Mouse (Mus musculus): ENCODE measurements at regions not wholly inside any gene's neighbourhood (a gene's known extent, or its start where the extent isn't known, plus 50 kb on each side); places are given as distances from the start of the nearest gene placed in this dataset.

- no peak overlapping the region for H3K4me3 ChIP-seq (ENCODE audit: low read depth, low read length)
- H3K4me1 ChIP-seq (ENCODE audit: control insufficient read depth, insufficient read depth, low read length) = no peaks in the 10 kb centered on the region
- H3K27ac ChIP-seq (ENCODE audit: low read depth, low read length) = no peak overlapping the region
- H3K36me3 ChIP-seq (ENCODE audit: control insufficient read depth, insufficient read depth, low read length) = no peaks in the 10 kb centered on the region
- H3K27me3 ChIP-seq (ENCODE audit: control insufficient read depth, insufficient read depth, low read length) = no peaks in the 10 kb centered on the region
- no peak overlapping the region for H3K4me2 ChIP-seq
- no peaks in the 10 kb centered on the region for H3K9me3 ChIP-seq (replicated peaks; ENCODE audit: control insufficient read depth, low read length)
- ATAC-seq (replicated peaks; ENCODE audit: insufficient number of reproducible peaks, low FRiP score, low TSS enrichment) = no peak
- WGBS (ENCODE audit: insufficient replicate concordance) = 76% methylated on average over 8 of the region's 8 CpGs
- H3K9ac ChIP-seq (ENCODE audit: low read depth, low read length) = no peak overlapping the region
These were observed 56.6 kb upstream of the Rpl38 start for GRCm38 (mm10) chr11:114611690-114612089.

- Histone ChIP-seq H3K27me3 (ENCODE audit: control insufficient read depth, insufficient read depth, low read length) (no peaks in the 10 kb centered on the region), H3K36me3 (ENCODE audit: control insufficient read depth, insufficient read depth, low read length) (no peaks in the 10 kb centered on the region), H3K4me1 (ENCODE audit: control insufficient read depth, insufficient read depth, low read length) (no peaks in the 10 kb centered on the region), H3K4me2 (no peak overlapping the region), H3K9me3 (replicated peaks; ENCODE audit: control insufficient read depth, low read length) (peaks cover 2% of the 10 kb centered on the region; the same call in 1 of the 2 replicates), H3K27ac (ENCODE audit: low read depth, low read length) (no peak overlapping the region), H3K9ac (ENCODE audit: low read depth, low read length) (no peak overlapping the region), H3K4me3 (ENCODE audit: low read depth, low read length) (no peak overlapping the region)
- no peak for ATAC-seq (replicated peaks; ENCODE audit: insufficient number of reproducible peaks, low FRiP score, low TSS enrichment)
- 86% methylated on average over 9 of the region's 9 CpGs for WGBS (ENCODE audit: insufficient replicate concordance)
These were observed 60.3 kb upstream of the Rpl38 start for GRCm38 (mm10) chr11:114608009-114608408.

GRCm38 (mm10) chr11:114603108-114603507 is 65.2 kb upstream of the Rpl38 start:
- no peak for ATAC-seq (replicated peaks; ENCODE audit: insufficient number of reproducible peaks, low FRiP score, low TSS enrichment)
- Histone ChIP-seq H3K4me2 (no peak overlapping the region), H3K27ac (ENCODE audit: low read depth, low read length) (no peak overlapping the region), H3K27me3 (ENCODE audit: control insufficient read depth, insufficient read depth, low read length) (no peaks in the 10 kb centered on the region), H3K9ac (ENCODE audit: low read depth, low read length) (no peak overlapping the region), H3K4me1 (ENCODE audit: control insufficient read depth, insufficient read depth, low read length) (no peaks in the 10 kb centered on the region), H3K4me3 (ENCODE audit: low read depth, low read length) (no peak overlapping the region), H3K36me3 (ENCODE audit: control insufficient read depth, insufficient read depth, low read length) (no peaks in the 10 kb centered on the region), H3K9me3 (replicated peaks; ENCODE audit: control insufficient read depth, low read length) (peaks cover 3% of the 10 kb centered on the region; the same call in 1 of the 2 replicates)
- WGBS (ENCODE audit: insufficient replicate concordance) = 76% methylated on average over 6 of the region's 6 CpGs

- WGBS (ENCODE audit: insufficient replicate concordance) = 61% methylated on average over 2 of the region's 2 CpGs
- H3K9ac ChIP-seq (ENCODE audit: low read depth, low read length) = no peak overlapping the region
- no peak overlapping the region for H3K27ac ChIP-seq (ENCODE audit: low read depth, low read length)
- no peak overlapping the region for H3K4me3 ChIP-seq (ENCODE audit: low read depth, low read length)
- no peak overlapping the region for H3K4me2 ChIP-seq
- no peaks in the 10 kb centered on the region for H3K4me1 ChIP-seq (ENCODE audit: control insufficient read depth, insufficient read depth, low read length)
- no peaks in the 10 kb centered on the region for H3K9me3 ChIP-seq (replicated peaks; ENCODE audit: control insufficient read depth, low read length)
- no peaks in the 10 kb centered on the region for H3K27me3 ChIP-seq (ENCODE audit: control insufficient read depth, insufficient read depth, low read length)
- no peaks in the 10 kb centered on the region for H3K36me3 ChIP-seq (ENCODE audit: control insufficient read depth, insufficient read depth, low read length)
- ATAC-seq (replicated peaks; ENCODE audit: insufficient number of reproducible peaks, low FRiP score, low TSS enrichment) = no peak
These were observed 71.1 kb upstream of the Rpl38 start for GRCm38 (mm10) chr11:114597225-114597624.

- H3K9me3 ChIP-seq (replicated peaks; ENCODE audit: control insufficient read depth, low read length) = no peaks in the 10 kb centered on the region
These were observed 75.4 kb upstream of the Rpl38 start for GRCm38 (mm10) chr11:114592961-114593360.

GRCm38 (mm10) chr11:114588554-114588953 is 79.8 kb upstream of the Rpl38 start:
- 66% methylated on average over 9 of the region's 9 CpGs for WGBS (ENCODE audit: insufficient replicate concordance)
- no peaks in the 10 kb centered on the region for H3K9me3 ChIP-seq (replicated peaks; ENCODE audit: control insufficient read depth, low read length)
- H3K36me3 ChIP-seq (ENCODE audit: control insufficient read depth, insufficient read depth, low read length) = no peaks in the 10 kb centered on the region
- no peak overlapping the region for H3K9ac ChIP-seq (ENCODE audit: low read depth, low read length)
- H3K27me3 ChIP-seq (ENCODE audit: control insufficient read depth, insufficient read depth, low read length) = no peaks in the 10 kb centered on the region
- no peak overlapping the region for H3K4me3 ChIP-seq (ENCODE audit: low read depth, low read length)
- H3K27ac ChIP-seq (ENCODE audit: low read depth, low read length) = no peak overlapping the region
- no peak for ATAC-seq (replicated peaks; ENCODE audit: insufficient number of reproducible peaks, low FRiP score, low TSS enrichment)
- no peaks in the 10 kb centered on the region for H3K4me1 ChIP-seq (ENCODE audit: control insufficient read depth, insufficient read depth, low read length)
- H3K4me2 ChIP-seq = no peak overlapping the region

More at GRCm38 (mm10) chr11:114592961-114593360, 75.4 kb upstream of the Rpl38 start:
- no peaks in the 10 kb centered on the region for H3K27me3 ChIP-seq (ENCODE audit: control insufficient read depth, insufficient read depth, low read length)
- no peak overlapping the region for H3K4me3 ChIP-seq (ENCODE audit: low read depth, low read length)
- no peak overlapping the region for H3K9ac ChIP-seq (ENCODE audit: low read depth, low read length)
- no peaks in the 10 kb centered on the region for H3K36me3 ChIP-seq (ENCODE audit: control insufficient read depth, insufficient read depth, low read length)
- H3K27ac ChIP-seq (ENCODE audit: low read depth, low read length) = no peak overlapping the region
- WGBS (ENCODE audit: insufficient replicate concordance) = 70% methylated on average over 9 of the region's 9 CpGs
- no peak for ATAC-seq (replicated peaks; ENCODE audit: insufficient number of reproducible peaks, low FRiP score, low TSS enrichment)
- H3K4me1 ChIP-seq (ENCODE audit: control insufficient read depth, insufficient read depth, low read length) = no peaks in the 10 kb centered on the region
- no peak overlapping the region for H3K4me2 ChIP-seq

GRCm38 (mm10) chr11:114587986-114588385 is 80.3 kb upstream of the Rpl38 start:
- ATAC-seq (replicated peaks; ENCODE audit: insufficient number of reproducible peaks, low FRiP score, low TSS enrichment) = no peak
- Histone ChIP-seq H3K9ac (ENCODE audit: low read depth, low read length) (no peak overlapping the region), H3K4me1 (ENCODE audit: control insufficient read depth, insufficient read depth, low read length) (no peaks in the 10 kb centered on the region), H3K9me3 (replicated peaks; ENCODE audit: control insufficient read depth, low read length) (no peaks in the 10 kb centered on the region), H3K36me3 (ENCODE audit: control insufficient read depth, insufficient read depth, low read length) (no peaks in the 10 kb centered on the region), H3K27me3 (ENCODE audit: control insufficient read depth, insufficient read depth, low read length) (no peaks in the 10 kb centered on the region), H3K4me3 (ENCODE audit: low read depth, low read length) (no peak overlapping the region), H3K27ac (ENCODE audit: low read depth, low read length) (no peak overlapping the region), H3K4me2 (no peak overlapping the region)
- WGBS (ENCODE audit: insufficient replicate concordance) = 77% methylated on average over 4 of the region's 4 CpGs

GRCm38 (mm10) chr11:114586400-114586799 is 81.9 kb upstream of the Rpl38 start:
- H3K27me3 ChIP-seq (ENCODE audit: control insufficient read depth, insufficient read depth, low read length) = no peaks in the 10 kb centered on the region
- no peaks in the 10 kb centered on the region for H3K36me3 ChIP-seq (ENCODE audit: control insufficient read depth, insufficient read depth, low read length)
- ATAC-seq (replicated peaks; ENCODE audit: insufficient number of reproducible peaks, low FRiP score, low TSS enrichment) = no peak
- no peaks in the 10 kb centered on the region for H3K9me3 ChIP-seq (replicated peaks; ENCODE audit: control insufficient read depth, low read length)
- no peak overlapping the region for H3K4me2 ChIP-seq
- H3K4me3 ChIP-seq (ENCODE audit: low read depth, low read length) = no peak overlapping the region
- H3K27ac ChIP-seq (ENCODE audit: low read depth, low read length) = no peak overlapping the region
- WGBS (ENCODE audit: insufficient replicate concordance) = 79% methylated on average over 12 of the region's 12 CpGs
- no peak overlapping the region for H3K9ac ChIP-seq (ENCODE audit: low read depth, low read length)
- H3K4me1 ChIP-seq (ENCODE audit: control insufficient read depth, insufficient read depth, low read length) = no peaks in the 10 kb centered on the region

- no peaks in the 10 kb centered on the region for H3K4me1 ChIP-seq (ENCODE audit: control insufficient read depth, insufficient read depth, low read length)
- no peaks in the 10 kb centered on the region for H3K36me3 ChIP-seq (ENCODE audit: control insufficient read depth, insufficient read depth, low read length)
- ATAC-seq (replicated peaks; ENCODE audit: insufficient number of reproducible peaks, low FRiP score, low TSS enrichment) = no peak
- no peaks in the 10 kb centered on the region for H3K9me3 ChIP-seq (replicated peaks; ENCODE audit: control insufficient read depth, low read length)
- H3K9ac ChIP-seq (ENCODE audit: low read depth, low read length) = no peak overlapping the region
- WGBS (ENCODE audit: insufficient replicate concordance) = 73% methylated on average over 6 of the region's 6 CpGs
- no peak overlapping the region for H3K4me2 ChIP-seq
- no peaks in the 10 kb centered on the region for H3K27me3 ChIP-seq (ENCODE audit: control insufficient read depth, insufficient read depth, low read length)
- no peak overlapping the region for H3K4me3 ChIP-seq (ENCODE audit: low read depth, low read length)
- H3K27ac ChIP-seq (ENCODE audit: low read depth, low read length) = no peak overlapping the region
These were observed 83.5 kb upstream of the Rpl38 start for GRCm38 (mm10) chr11:114584804-114585203.
